Mouse (Mus musculus): ENCODE data around the gene Hdac7.

DNA sequence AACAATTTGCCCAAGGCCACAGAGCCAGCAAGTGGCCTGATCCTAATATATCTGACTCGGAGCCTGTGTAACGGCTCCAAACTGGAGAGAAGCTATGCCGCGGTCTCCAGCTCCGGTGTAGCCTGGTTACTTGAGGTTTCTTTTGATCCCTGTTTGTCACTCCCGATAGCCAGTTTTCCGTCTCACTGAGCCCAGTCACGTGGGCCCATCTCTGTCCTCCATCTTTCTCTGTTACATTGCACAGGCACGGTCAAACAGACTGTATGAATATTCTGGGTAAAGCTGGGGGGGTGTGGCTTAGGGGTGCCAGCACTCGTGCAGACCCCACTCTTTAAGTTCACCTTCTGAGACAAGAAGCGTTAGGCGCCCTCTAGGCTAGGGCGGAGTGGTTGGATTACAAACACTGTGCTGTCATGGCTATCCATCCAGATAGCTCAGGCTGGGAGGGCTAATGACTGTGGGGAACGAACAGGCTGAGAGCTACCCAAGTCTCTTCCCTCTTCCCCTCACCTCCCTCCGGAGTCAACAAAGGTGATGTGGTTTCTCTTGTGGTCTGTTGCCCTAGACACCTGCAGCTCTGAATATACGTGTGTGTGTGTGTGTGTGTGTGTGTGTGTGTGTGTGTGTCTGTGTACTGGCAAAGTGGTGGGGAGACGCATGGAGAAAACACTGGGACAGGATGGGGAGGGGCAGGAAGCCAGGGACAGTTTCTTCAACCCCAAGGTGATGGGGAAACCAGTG lies 8.0 kb downstream of the Hdac7 start:
- TF ChIP-seq EP300 (IDR thresholded peaks at IDR 0.05; ENCODE audit: low read depth) (no peak), CTCF (IDR thresholded peaks at IDR 0.05; ENCODE audit: low read depth) (no peak)

All from liver, postnatal 0 days (tissue).